Mouse (Mus musculus): Measurements from ENCODE around the gene Tnnc1.

The Tnnc1 gene

GRCm38 (mm10) chr14:31215157-31216002 is 7.3 kb downstream of the Tnnc1 start:
- DNase-seq, result peak; percentile 59

DNA sequence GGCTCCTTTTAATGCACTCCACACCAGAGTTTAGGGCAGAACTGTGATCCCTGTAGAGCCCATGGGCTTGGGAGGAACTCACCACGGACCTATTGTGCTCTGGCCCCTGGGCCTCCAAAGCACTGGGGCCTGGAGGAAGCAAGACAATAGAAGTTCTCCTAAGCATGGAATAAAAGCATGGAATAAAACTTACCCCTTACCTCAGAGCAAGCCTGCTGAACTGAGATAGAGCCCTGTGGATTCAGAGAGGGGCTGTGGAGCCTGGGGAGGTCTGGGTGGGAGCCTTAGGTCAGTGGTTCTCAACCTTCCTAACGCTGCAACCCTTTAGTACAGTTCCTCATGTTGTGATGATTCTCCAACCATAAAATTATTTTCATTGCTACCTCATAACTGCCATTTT is 8.7 kb downstream of the Tnnc1 start, which contains the start of gene Nisch:
Gene Nisch (minus strand): TSS at position 101 of the 400 bp plus-strand sequence.
- no peak for DNase-seq

- peak; percentile 33 for DNase-seq
Observed at GRCm38 (mm10) chr14:31217666-31218065, 9.6 kb downstream of the Tnnc1 start, which contains the start of gene Sema3g. Gene Sema3g, plus strand, starts transcription at chr14:31217860.

GRCm38 (mm10) chr14:31226978-31227377 is 18.9 kb downstream of the Tnnc1 start:
- DNase-seq, result peak; percentile 57

DNA sequence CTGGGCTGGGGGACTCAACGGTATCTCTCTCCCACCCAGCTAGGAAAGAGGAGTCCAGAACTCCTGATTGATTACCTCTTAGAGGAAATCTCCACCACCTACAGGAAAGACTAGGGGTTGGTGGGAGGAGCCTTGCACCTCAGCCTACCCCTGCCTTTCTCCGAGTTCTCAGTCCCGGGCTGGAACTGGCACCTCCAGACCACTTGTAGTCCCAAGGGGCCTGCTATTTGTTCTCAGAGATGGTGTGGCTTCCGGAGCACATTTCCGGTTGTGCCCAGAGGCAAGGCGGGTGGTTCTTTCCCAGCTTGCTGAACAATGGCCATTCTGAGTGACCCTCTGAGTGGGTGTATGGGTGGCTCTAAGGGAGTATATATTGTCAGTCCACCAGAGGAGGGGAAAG is 20.1 kb downstream of the Tnnc1 start:
- no peak for DNase-seq

DNA sequence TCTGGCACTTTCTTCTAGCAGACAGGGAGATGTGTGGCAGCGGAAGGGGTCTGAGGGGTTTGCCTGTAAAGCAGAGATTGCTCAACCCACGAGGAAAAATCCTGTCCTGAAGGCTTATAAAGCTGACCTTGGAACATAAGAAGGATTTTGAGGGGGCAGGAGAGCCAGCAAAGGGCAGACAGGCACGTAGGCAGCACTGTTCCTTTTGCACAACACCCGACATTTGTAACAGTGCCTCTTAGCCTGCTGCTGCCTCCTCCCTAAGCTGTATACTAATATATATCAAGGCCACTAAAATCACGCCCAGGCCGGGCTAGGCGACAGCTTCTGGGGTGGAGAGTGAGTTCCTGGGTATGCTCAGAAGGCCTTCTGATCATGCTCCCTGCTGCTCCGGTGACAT is 22.3 kb downstream of the Tnnc1 start:
- no peak for DNase-seq

DNA sequence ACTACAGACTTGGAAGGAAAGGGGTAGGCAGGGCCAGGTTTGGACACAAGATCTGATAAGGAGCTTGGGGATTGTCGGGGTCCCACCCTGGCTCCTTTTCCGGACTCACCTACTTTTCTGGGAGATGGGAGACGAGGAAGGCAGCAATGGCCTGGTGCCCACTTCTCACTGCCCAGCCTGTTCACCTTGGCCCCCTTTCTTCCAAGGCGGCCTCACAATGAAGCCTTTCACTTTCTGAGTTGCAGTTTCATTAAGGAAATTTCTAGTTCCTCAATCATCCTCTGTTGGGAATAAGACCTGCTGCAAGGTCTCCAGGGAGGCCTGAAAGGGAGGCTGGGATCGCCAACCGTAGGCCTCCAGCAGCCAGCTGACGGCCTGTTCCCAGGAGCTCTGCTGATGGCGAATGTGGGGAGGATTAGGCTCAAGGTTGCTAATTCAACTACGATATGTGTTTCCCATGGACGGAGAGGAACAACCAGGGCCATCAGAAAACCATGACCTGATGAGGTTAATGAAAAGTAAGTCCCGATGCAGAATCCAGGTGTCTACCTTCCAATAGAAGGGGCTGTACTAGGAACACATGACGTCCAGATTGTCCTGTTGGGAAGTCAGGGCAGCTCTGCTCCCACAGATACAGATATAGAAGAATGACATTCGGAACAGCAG is 24.4 kb downstream of the Tnnc1 start:
- no peak for DNase-seq

- DNase-seq, result no peak
Observed at GRCm38 (mm10) chr14:31233070-31233995, 25.2 kb downstream of the Tnnc1 start.

GRCm38 (mm10) chr14:31233996-31234591 is 26.0 kb downstream of the Tnnc1 start:
- DNase-seq, result peak; percentile 86

DNA sequence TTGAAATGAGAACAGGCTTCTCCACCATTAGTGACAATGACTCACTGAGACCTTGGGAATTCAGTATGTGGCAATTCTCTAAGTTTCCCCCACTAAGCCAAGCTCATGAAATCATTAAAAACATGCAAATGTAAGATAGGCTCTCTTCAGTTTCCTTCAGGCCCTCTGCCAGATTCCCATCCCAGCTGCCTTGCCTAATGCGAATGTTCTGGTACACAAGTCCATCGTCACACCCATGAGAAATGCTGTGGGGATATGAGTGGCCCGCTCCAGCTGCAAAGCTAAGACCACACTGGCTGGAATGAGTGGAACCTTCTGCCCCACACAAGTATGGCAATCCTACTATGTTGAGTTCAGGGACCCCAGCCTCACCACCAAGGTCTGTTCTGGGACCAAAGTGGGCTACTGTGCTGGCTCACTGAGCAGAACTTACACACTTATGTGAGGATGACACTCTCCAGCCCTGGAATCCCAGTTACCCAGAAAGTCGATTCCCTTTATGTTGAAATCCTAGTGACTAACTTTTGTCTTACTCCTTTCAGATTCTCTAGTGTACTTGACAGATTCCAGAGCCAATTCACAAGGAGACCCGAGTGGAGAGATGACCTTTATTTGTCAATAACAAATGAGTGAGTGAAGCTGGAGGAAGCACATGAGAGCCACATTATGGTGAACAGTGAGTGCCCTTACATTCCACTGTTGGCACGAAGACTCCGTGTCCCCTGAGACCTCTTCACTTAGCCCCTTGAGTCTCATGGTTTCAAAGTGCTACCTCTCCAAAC is 29.2 kb downstream of the Tnnc1 start:
- no peak for DNase-seq

GRCm38 (mm10) chr14:31240528-31240927 is 32.4 kb downstream of the Tnnc1 start:
- DNase-seq, result no peak

GRCm38 (mm10) chr14:31244777-31245176 is 36.7 kb downstream of the Tnnc1 start:
- no peak for DNase-seq

DNA sequence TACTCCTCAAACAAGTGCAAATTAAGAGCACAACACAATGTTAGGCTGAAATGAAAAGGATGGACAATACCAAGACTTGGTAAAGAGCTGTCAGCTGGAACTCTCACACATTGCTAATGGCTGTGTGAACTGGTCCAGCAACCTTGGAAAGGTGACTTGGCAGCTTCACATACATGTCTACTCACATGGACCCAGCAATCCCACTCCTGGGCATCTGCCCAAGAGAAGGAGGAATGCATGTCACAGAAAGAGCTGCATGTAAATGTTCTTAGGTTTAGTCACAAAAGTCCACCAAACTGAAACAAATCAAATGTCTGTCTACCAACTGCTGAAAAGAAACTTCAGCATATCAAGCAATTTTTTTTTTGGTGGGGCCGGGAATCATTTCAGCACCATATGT is 37.8 kb downstream of the Tnnc1 start:
- DNase-seq, result no peak

- no peak for DNase-seq
Observed at GRCm38 (mm10) chr14:31248396-31248795, 40.3 kb downstream of the Tnnc1 start.

- DNase-seq, result no peak
Observed at GRCm38 (mm10) chr14:31250222-31251083, 42.3 kb downstream of the Tnnc1 start.

DNA sequence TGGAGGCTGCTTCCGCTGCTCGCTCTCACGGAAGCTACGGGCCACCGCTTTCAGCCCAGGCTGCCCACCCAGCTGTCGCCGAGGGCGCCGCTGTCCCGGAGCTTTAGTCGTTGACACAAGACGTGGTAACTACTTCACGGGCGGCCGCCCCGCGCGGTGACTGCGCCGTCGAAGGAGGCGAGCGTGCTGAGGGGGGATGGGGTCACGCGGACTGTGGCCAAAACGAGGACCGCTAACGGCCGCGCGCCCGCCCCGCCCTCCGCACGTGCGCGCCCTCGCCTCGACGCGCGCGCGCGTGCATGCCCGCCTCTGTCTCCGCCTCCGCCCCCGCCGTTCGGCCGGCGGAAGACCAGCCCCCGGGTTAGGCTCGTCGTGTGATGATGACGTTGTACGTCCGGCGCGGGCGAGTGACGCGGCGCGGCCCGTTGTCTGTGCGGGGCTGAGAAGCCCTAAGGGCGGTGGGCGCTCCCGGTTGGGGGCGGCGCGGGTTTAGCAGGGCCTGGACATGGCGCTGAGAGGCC is 43.0 kb downstream of the Tnnc1 start, which contains the start of the genes Phf7 and Bap1:
Gene Phf7 (minus strand): TSS at position 234 of the 521 bp plus-strand sequence.
Gene Bap1 (plus strand): TSS at position 367 of the 521 bp plus-strand sequence.
- DNase-seq, result peak; percentile 96

DNA sequence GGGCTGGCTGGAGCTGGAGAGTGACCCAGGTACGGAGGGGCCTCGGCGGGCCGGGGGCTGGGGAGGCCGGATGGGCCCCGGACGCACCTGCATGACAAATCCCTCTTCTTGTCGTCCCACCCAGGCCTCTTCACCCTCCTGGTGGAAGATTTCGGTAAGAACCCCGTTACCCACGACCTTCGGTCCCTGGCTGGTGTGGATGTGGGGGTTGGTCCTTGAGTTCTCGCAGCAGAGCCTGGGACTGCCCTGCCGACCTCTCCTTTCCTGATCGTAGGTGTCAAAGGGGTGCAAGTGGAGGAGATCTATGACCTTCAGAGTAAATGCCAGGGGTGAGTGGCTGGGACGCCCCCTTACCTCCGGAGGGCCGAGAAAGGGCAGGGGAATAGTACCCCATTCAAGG is 43.5 kb downstream of the Tnnc1 start:
- DNase-seq, result no peak

DNA sequence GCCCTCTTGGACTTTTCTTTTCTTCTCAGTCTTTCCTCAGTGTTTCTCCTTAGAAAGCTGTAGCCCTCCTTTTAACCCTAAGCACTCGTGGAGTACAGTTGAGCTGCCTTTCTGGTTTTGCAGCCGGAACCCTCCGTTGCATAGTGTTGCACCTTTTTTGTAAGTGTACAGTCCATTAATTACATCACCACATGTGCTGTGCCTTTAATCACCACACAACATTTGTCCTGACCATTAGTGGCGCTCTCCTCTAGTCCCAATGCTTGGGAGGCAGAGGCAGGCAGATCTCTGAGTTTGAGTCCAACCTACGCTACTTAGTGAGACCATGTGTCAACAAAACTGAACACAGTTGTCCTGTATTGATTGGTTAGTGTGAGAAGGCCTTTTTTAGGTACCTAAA is 44.0 kb downstream of the Tnnc1 start:
- no peak for DNase-seq

DNA sequence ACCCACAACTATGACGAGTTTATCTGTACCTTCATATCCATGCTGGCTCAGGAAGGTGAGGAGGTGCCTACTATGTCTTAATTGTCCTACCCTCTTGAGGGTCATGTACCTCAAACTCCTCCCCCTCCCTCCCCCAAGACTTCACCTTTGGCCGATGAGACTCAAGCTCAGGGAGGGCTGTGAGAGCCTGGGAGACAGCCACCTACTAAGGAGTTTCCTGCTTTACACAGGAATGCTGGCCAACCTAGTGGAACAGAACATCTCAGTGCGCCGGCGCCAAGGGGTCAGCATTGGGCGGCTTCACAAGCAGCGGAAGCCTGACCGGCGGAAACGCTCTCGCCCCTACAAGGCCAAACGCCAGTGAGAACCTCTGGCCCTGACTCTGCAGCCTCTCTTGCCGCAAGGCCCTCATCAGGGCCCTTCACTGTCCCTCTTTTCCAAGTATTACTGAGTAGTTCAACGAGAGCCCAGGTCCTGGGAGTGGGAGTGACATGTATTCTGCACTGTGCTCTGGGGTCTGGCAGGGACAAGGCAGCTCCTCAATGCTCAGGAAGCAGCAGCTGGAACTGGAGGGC is 50.5 kb downstream of the Tnnc1 start:
- DNase-seq, result no peak

DNA sequence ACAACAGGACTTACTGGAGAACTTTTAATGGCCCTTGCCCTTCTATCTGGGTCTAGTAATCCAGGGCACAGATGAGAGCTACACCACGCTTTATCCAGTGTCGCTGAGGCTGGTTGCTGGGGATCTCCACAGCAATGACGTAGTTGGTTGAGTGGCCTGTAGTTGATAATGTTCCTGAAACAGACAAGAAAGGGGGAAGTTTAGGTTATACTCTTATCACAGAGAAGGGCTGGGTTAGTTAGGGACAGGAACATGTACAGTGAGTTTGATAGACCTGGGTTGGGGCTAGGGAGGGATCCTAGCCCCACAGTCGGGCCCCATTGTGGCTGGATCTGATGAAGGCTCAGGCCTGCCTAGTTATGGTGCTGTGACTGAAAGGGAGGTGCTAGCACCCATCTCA is 52.3 kb downstream of the Tnnc1 start:
- DNase-seq, result no peak
